Mouse (Mus musculus): ENCODE data around the gene Glis1.

DNA sequence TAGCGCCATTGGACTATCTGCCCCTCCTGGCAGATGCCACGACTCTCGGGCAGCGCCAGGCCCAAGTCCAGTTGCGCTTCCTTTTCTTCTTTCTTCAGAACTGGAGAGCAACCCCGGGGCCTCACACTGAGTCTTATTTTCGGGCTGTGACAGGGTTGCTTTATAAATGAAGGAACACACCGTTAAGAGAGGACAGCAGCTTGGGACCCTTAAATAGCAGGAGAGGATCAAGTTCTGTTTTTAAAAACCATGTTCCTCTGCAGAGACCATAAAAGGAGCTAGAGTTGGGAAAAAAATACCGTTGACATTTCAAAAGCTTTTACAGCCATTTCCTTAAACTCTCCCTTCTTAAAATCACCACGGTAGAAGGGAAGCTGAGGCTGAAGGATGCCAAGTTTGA, 241.3 kb downstream of the Glis1 start:
- TF ChIP-seq CTCF (IDR thresholded peaks at IDR 0.05; ENCODE audit: low read depth) (no peak), EP300 (IDR thresholded peaks at IDR 0.05; ENCODE audit: low read depth) (no peak)

Measured in liver, embryonic 14.5 days (tissue).